Mouse (Mus musculus): ENCODE results near the gene Ctsh.

- TF ChIP-seq GATA1 (IDR thresholded peaks at IDR 0.05; ENCODE audit: borderline replicate concordance, low read length) (no peak), FLI1 (IDR thresholded peaks at IDR 0.05; ENCODE audit: low read length) (no peak)
These were observed 23.0 kb downstream of the Ctsh start for GRCm38 (mm10) chr9:90076849-90077461.
